Mouse (Mus musculus): ENCODE results near the gene 4930539E08Rik. TPM values are rescaled to one million over a fixed set of nuclear protein-coding genes. Genes with fewer than 3 reads are reported as not detected.
A peak's percentile ranks its signal among the peaks of the same experiment; 100 is the strongest.

4930539E08Rik gene
- 0.71 and 0.81 TPM in 2 replicates for polyA plus RNA-seq (2015; fragmentation: Nextera tagmentation; extraction: Ambion mirVana)

- H3K9ac ChIP-seq: no peak within 1 kb of the TSS
- H3K27me3 ChIP-seq (replicated peaks): no peaks in the 10 kb centered on the region
- no peak within 1 kb of the TSS for H3K27ac ChIP-seq
- no peak within 1 kb of the TSS for H3K4me2 ChIP-seq
- no peaks in the 10 kb centered on the region for H3K9me3 ChIP-seq
- H3K4me1 ChIP-seq: no peaks in the 10 kb centered on the region
- WGBS: 67% methylated on average over 12 of the region's 12 CpGs
- H3K36me3 ChIP-seq: no peaks in the 10 kb centered on the region
- no peak for ATAC-seq (ENCODE audit: insufficient read depth, low FRiP score, low read depth)
- no peak within 1 kb of the TSS for H3K4me3 ChIP-seq (replicated peaks)
These were observed at the start of gene 4930539E08Rik for GRCm38 (mm10) chr17:28915060-28915628. Gene 4930539E08Rik, minus strand, starts transcription at chr17:28915324.

GRCm38 (mm10) chr17:28961596-28961995 is 46.5 kb upstream of the 4930539E08Rik start:
- Histone ChIP-seq H3K27me3 (replicated peaks) (no peaks in the 10 kb centered on the region), H3K4me2 (no peak overlapping the region), H3K4me1 (no peaks in the 10 kb centered on the region), H3K27ac (no peak overlapping the region), H3K4me3 (replicated peaks) (no peak overlapping the region), H3K9me3 (no peaks in the 10 kb centered on the region), H3K9ac (no peak overlapping the region), H3K36me3 (peaks cover 41% of the 10 kb centered on the region)
- 83% methylated on average over 10 of the region's 10 CpGs for WGBS
- no peak for ATAC-seq (ENCODE audit: insufficient read depth, low FRiP score, low read depth)

DNA sequence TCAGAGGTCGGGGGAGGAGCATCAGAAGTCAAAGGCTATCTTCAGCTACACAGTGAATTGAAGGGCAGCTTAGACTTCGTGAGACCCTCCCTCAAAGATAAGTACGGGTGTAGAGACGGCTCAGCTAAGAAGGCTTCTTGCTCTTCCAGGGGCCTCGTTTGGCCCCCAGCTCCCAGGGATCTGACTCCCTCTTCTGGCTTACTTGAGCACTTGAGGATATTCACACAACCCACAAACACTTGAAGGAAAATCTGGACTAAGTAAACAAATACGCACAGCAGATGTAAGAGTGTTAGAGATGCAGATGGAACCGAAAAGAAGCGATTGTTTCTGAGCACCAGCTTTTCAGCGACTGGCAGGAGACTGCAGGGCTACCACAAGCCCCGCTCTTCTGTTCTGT is 45.5 kb upstream of the 4930539E08Rik start:
- Histone ChIP-seq H3K4me2 (no peak overlapping the region), H3K27me3 (replicated peaks) (no peaks in the 10 kb centered on the region), H3K4me3 (replicated peaks) (no peak overlapping the region), H3K36me3 (peaks cover 38% of the 10 kb centered on the region), H3K4me1 (no peaks in the 10 kb centered on the region), H3K9ac (no peak overlapping the region), H3K27ac (no peak overlapping the region), H3K9me3 (no peaks in the 10 kb centered on the region)
- ATAC-seq (ENCODE audit: insufficient read depth, low FRiP score, low read depth): no peak
- 55% methylated on average over 10 of the region's 10 CpGs for WGBS

- Histone ChIP-seq H3K4me3 (replicated peaks) (no peak overlapping the region), H3K9me3 (no peaks in the 10 kb centered on the region), H3K9ac (no peak overlapping the region), H3K4me1 (peaks cover 16% of the 10 kb centered on the region), H3K27me3 (replicated peaks) (no peaks in the 10 kb centered on the region), H3K27ac (no peak overlapping the region), H3K4me2 (peak overlapping the region; percentile 71; the same call in 1 of the 2 replicates), H3K36me3 (no peaks in the 10 kb centered on the region)
- 91% methylated on average over 9 of the region's 9 CpGs for WGBS
- no peak for ATAC-seq (ENCODE audit: insufficient read depth, low FRiP score, low read depth)
These were observed 39.3 kb upstream of the 4930539E08Rik start for GRCm38 (mm10) chr17:28954416-28954815.

DNA sequence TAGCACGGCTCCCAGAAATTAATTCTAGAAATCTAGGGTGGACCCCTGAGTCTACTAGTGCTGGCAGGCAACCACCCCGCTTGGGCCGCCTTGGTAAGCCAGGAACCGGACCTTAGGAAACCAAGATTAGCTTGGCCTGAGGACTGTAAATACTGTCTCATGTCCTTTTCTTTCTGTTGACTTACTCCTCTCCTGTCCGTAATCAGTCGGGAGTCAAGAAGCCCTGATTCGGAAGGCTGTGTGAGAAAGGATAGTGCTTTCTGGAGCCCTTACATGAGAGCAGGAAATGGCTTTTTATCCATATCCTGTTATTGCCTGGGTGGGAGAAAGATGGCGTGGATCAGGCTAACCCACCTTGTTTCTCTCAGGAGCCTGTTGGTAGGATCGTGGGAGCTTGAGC is 38.1 kb upstream of the 4930539E08Rik start:
- Histone ChIP-seq H3K36me3 (no peaks in the 10 kb centered on the region), H3K9me3 (no peaks in the 10 kb centered on the region), H3K4me2 (peak overlapping the region; percentile 71), H3K9ac (peak overlapping the region; percentile 87; the same call in 1 of the 2 replicates), H3K27me3 (replicated peaks) (no peaks in the 10 kb centered on the region), H3K27ac (peak overlapping the region; percentile 97; the same call in 1 of the 2 replicates), H3K4me3 (replicated peaks) (peak overlapping the region; percentile 68), H3K4me1 (peaks cover 16% of the 10 kb centered on the region)
- ATAC-seq (ENCODE audit: insufficient read depth, low FRiP score, low read depth): no peak
- WGBS: 7% methylated on average over 9 of the region's 9 CpGs

GRCm38 (mm10) chr17:28951831-28952799 is 37.0 kb upstream of the 4930539E08Rik start, which contains the start of gene Kctd20:
Gene Kctd20, plus strand, starts transcription at chr17:28951950.
- ATAC-seq (ENCODE audit: insufficient read depth, low FRiP score, low read depth): peak; percentile 93
- Histone ChIP-seq H3K4me3 (replicated peaks) (peak within 1 kb of the TSS; percentile 68), H3K27ac (peak within 1 kb of the TSS; percentile 97), H3K27me3 (replicated peaks) (no peaks in the 10 kb centered on the region), H3K4me1 (peaks cover 16% of the 10 kb centered on the region), H3K9ac (peak within 1 kb of the TSS; percentile 87), H3K36me3 (no peaks in the 10 kb centered on the region), H3K9me3 (no peaks in the 10 kb centered on the region), H3K4me2 (peak within 1 kb of the TSS; percentile 71)
- WGBS: 1% methylated on average over 77 of the region's 80 CpGs

- no peak overlapping the region for H3K4me3 ChIP-seq (replicated peaks)
- H3K9ac ChIP-seq: no peak overlapping the region
- H3K9me3 ChIP-seq: no peaks in the 10 kb centered on the region
- H3K27ac ChIP-seq: no peak overlapping the region
- peaks cover 16% of the 10 kb centered on the region for H3K4me1 ChIP-seq
- no peaks in the 10 kb centered on the region for H3K36me3 ChIP-seq
- no peaks in the 10 kb centered on the region for H3K27me3 ChIP-seq (replicated peaks)
- WGBS: 66% methylated on average over 4 of the region's 4 CpGs
- no peak for ATAC-seq (ENCODE audit: insufficient read depth, low FRiP score, low read depth)
- H3K4me2 ChIP-seq: no peak overlapping the region
These were observed 35.6 kb upstream of the 4930539E08Rik start for GRCm38 (mm10) chr17:28950751-28951150.

DNA sequence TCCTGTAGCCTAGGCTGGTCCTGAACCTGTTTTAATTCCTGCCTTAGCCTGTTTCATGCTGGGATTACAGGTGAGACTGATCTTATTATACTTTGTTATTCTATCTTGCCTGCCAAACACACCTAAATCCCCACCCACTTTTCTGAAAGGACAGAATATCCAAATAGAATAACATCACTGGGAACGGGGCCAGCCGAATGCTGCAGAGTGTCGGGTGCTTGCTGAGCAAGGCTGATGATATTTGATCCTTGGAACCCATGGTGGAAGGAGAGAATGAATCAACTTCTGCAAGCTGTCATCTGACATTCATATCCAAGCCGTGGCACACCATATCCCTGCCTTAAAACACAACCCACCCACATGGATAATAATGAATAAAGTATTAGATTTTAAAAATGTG is 33.5 kb upstream of the 4930539E08Rik start:
- Histone ChIP-seq H3K27ac (no peak overlapping the region), H3K36me3 (no peaks in the 10 kb centered on the region), H3K9me3 (no peaks in the 10 kb centered on the region), H3K27me3 (replicated peaks) (no peaks in the 10 kb centered on the region), H3K4me3 (replicated peaks) (no peak overlapping the region), H3K9ac (no peak overlapping the region), H3K4me1 (peaks cover 10% of the 10 kb centered on the region), H3K4me2 (no peak overlapping the region)
- ATAC-seq (ENCODE audit: insufficient read depth, low FRiP score, low read depth): no peak
- 44% methylated on average over 4 of the region's 4 CpGs for WGBS

DNA sequence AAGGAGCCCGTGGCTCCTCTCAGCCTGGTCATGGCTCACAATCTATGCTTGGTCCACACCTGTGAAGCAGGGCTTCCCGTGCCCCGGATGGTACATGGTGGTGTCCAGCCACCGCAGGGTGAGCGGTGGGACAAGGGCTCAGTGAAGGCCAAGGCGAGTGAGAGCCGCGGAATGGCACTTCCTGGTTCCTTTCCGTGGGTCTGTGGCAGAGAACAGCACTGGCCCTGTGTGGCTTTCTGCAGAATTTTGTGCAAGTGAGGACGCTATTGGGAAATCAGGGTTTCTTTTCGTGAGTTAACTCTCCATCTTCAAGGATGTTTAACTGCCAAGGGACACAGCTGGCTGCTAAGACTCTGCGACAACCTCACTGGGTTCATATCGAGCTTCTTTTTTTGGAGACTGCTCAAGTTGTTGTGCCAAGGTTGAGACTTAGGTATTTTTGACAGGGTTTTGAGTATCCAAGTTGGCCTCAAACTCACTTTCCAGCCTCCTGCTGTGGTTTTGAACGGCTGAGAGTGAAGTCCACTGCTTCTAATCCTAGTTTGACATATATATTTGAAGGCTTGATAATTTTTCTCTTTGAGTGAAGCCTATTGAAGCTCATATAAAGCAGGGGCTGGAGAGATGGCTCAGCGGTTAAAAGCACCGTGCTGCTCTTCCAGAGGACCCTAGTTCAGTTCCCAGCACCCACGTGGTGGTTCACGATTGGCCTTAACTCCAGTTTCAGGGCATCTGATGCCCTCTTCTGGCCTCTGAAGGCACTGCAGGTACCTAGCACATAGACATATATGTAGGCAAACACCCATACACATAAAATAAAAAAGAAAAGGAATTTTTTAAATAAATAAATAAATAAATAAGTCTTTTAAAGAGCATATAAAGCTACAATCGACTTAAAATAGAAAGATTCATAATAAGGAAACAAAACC is 32.2 kb upstream of the 4930539E08Rik start:
- ATAC-seq (ENCODE audit: insufficient read depth, low FRiP score, low read depth): no peak

GRCm38 (mm10) chr17:28944481-28944880 is 29.4 kb upstream of the 4930539E08Rik start:
- no peak for ATAC-seq (ENCODE audit: insufficient read depth, low FRiP score, low read depth)
- no peaks in the 10 kb centered on the region for H3K36me3 ChIP-seq
- no peaks in the 10 kb centered on the region for H3K27me3 ChIP-seq (replicated peaks)
- H3K4me1 ChIP-seq: no peaks in the 10 kb centered on the region
- WGBS: 84% methylated on average over 7 of the region's 7 CpGs
- no peak overlapping the region for H3K27ac ChIP-seq
- no peak overlapping the region for H3K4me3 ChIP-seq (replicated peaks)
- no peak overlapping the region for H3K4me2 ChIP-seq
- H3K9ac ChIP-seq: no peak overlapping the region
- no peaks in the 10 kb centered on the region for H3K9me3 ChIP-seq

More for the DNA sequence above, 32.2 kb upstream of the 4930539E08Rik start:
- WGBS: 89% methylated on average over 19 of the region's 19 CpGs
- H3K9ac ChIP-seq: no peak overlapping the region
- H3K27ac ChIP-seq: no peak overlapping the region
- H3K36me3 ChIP-seq: no peaks in the 10 kb centered on the region
- no peak overlapping the region for H3K4me3 ChIP-seq (replicated peaks)
- H3K27me3 ChIP-seq (replicated peaks): no peaks in the 10 kb centered on the region
- H3K4me1 ChIP-seq: 0 out of 2 replicates have a peak, but pooled peaks cover 6% of the 10 kb centered on the region
- H3K4me2 ChIP-seq: no peak overlapping the region
- no peaks in the 10 kb centered on the region for H3K9me3 ChIP-seq

DNA sequence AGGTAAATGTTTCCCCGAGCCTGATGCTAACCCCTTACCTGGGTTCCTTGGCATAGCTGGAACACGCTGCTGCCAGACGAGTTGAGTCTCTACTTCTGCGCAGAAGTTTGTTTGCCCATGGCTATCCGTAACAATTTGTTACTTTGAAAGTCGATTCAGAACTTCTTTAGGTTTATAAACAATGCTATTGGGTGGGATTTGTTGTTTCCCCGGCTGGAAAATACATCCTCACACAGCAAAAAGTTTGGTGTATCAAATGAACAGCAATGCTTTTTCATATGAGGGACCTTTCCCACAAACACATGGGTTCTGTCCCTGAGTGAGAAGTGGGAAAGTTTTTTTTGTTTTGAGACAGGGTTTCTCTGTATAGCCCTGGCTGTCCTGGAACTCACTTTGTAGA is 28.6 kb upstream of the 4930539E08Rik start, which contains the start of gene Pxt1:
Gene Pxt1 (minus strand): TSS at position 101 of the 400 bp plus-strand sequence.
- H3K4me3 ChIP-seq (replicated peaks): no peak within 1 kb of the TSS
- ATAC-seq (ENCODE audit: insufficient read depth, low FRiP score, low read depth): no peak
- H3K27ac ChIP-seq: no peak within 1 kb of the TSS
- H3K9ac ChIP-seq: no peak within 1 kb of the TSS
- H3K9me3 ChIP-seq: no peaks in the 10 kb centered on the region
- no peaks in the 10 kb centered on the region for H3K27me3 ChIP-seq (replicated peaks)
- H3K4me2 ChIP-seq: no peak within 1 kb of the TSS
- H3K4me1 ChIP-seq: no peaks in the 10 kb centered on the region
- WGBS: 82% methylated on average over 7 of the region's 7 CpGs
- no peaks in the 10 kb centered on the region for H3K36me3 ChIP-seq
